Mouse (Mus musculus) c-Kit-positive CD71-negative TER-119-negative erythroid progenitor cells, embryonic 14.5 days (primary cell): ENCODE measurements around the gene Gm37240.

Experiments used
- DNase-seq: peaks from one replicate; pipeline ENCODE4 v3.0.0-alpha.2; 2013; ENCODE audit warnings: low read depth

The Gm37240 gene

DNA sequence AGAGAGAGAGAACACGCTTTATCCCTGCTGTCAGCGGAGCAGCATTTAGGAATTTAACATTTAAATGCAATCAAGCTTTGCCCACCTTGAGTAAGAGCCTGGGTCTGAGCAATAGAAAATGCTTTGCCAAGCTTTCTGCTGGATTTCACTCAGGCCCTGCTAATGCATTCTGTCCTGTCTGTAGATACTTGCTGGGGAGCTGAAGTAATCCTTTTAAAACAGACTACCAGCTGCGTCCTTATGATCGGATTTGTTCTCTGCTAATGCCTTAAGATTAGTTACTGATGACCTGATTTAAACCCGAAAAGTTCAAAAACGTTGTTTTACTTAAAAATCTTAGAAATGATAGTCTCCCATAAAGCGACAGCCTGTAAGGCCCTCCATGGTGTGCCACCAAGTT, 206.2 kb downstream of the Gm37240 start:
- no peak for DNase-seq

DNA sequence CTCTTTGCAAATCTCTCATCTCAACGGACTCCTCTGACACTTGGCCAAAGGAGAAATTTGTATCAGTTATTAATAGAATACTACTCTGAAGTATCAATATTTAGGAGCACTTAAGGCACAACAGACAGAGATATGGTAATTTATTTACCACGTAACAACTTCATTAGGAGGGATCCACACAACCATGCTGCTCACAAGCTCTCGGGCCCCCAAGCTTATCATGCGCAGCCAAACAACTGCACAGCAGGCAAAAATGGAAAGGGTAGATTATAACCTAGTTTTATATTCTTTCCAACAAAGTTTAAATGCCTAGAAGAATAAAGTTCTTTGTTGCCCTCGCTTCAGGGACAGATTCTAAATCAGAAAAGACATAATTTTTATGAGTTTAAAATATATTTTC, 207.4 kb downstream of the Gm37240 start:
- no peak for DNase-seq

DNA sequence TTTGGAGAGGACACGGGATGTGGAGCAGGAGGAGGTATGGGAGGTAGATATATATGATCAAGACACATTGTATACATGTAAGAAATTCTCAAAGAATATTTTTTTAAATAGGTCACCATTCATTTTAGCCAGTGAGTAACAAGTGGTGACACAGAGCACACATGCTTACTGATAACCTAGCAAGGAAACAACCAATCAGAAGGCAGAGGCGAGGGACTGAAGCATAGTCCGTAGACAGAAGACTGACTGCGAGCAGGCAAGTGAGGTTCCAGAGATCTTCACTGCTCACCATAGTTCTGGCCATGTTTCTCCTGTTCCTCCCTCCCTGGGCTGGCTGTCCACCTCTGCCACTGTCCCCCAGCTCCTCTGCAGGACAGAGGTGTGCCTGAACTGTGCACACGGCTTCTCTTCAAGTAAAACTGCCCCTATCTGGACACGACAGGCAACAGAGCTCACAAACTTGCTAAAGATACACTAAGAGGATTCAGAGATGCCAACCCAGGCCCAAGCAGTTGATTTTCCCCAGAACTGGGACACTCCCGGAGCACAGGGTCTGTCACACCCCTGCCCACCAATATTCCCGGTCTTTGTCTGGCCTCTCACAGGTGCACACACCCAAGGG, 207.9 kb downstream of the Gm37240 start:
- no peak for DNase-seq

DNA sequence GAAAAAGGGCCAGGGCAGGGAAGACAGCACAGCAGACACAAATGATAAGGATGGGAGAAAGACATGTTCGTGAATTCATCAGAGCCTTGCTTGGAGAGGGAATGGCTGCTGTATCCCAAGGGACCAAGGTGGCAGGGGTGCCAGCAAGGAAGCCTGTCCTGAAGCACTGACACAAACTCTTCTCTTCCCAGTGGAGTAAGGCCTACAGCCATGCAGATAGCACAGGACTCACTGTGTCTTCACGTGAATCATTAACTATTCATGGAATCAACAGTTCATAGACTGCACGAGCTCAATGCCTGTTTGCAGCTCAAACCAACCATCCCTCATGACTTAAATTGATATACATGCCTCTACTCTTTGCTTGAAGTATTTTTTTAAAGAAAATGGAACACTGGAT, 209.4 kb downstream of the Gm37240 start:
- DNase-seq: no peak

DNA sequence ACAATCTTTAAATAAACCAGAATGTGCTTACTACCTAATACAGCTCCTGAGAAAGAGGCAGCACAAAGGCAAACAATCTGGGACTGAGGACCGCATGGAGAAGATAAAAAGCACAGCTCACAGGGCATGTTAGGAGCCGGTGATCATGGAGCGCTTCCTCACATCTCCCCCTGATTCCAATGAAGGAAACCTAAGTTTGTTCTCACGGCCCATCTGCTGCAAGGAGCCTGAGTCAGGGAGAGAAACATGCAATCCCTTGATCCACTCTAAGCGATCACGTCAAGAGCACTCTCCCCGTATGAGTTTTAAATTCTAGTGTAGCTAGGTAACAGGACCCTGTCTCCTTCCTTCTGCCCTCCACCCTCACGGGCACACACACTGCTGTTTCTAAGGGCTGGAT, 210.2 kb downstream of the Gm37240 start:
- no peak for DNase-seq

DNA sequence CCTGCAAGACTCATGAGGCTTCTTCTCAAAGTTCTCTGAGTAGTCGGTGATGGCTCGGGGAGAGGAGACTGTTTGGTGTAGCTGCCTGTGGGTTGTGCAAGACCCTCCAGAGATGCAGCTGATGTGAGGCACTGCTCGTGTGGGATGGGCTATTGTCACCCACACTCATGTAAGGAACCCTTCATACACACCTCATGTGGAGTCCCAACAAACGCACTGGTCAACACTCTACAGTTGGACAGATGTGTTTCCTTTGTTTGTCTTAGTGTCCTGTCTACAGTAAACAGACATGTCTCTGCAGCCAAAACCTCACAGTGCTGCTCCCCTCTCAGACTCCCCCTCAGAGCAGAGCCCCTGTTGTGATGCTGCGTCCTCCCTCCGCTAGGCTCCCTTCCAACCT, 217.5 kb downstream of the Gm37240 start:
- DNase-seq: no peak

DNA sequence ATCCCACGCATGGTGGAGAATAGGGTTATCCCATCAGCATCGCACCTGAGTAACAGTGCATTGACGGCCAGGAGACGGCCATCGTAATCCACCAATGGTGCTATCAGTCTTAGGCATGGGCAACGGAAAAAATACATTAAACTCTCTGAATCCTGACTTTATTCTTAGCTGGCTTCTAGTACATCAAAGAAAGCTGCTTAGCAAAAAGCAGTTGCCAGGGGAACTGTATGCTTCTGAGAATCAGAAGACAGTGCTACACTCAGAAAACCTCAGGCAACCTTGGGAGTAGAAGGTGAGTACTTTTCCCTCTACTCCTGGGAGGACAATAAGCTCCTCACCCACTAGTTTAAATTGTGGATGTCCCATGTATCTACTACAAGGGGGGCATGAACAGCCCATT, 219.6 kb downstream of the Gm37240 start:
- no peak for DNase-seq

DNA sequence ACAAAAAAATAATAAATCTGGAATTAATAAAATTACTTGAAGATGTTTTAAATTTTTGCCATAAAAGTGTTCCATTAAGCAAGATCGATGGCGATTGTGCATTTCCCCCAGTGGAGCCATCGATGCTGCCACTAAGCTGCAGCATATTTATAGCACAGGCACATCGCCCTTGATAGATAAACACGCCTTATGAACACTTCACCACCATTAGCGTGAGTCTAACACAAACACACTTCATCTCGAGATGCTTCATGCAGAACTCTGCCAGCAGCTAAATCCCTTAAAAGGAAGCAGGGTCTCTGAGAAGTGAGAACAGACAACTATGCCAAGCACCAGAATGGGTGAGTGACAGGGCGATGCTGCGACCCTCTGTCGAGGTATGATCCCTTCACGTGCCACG, 220.6 kb downstream of the Gm37240 start:
- DNase-seq: no peak

DNA sequence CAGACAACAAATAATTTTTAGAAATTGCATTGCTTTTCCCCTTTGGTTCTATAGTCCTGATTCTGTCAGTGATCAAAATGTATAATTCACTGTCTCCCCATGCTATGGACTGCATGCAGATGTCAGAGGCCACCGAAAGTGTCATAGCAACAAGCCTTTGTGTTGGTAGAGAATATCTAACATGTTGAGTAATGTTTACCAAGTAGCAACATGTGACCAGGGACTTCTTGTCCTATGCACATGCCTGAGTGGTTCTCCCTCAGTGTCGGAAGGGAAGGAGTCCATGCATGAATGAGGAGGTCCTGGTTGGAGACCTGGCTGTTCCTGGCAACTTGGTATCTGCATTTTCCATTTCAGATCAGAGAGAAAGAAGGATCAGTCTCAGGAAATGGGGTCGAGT, 221.2 kb downstream of the Gm37240 start:
- DNase-seq: no peak

DNA sequence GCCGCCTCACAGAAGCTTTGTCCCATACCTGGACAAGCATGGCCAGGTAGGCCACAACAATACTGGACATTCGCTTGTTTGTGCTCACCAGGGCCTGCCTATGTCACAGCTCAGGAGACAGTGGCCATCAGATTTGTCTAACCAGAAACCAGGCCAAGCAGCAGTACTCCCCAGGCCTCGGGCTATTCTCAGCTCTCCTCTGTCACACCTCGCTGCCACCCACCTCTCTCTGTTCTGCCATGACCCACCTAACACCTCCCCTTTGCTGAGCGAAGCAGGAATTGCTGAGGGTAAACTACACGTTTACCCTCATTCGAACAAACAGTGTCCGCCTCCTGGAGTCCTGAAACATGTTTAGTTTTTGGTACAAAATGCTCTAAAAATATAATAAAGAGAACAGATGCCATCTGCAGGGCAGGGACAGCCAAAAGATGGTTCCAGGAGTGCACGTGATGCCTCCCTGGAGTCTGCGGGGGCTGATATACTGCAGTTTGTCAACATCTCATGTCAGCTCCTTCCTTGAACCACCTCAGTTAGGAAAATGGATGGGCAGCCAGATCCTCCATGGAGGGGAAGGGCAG, 222.6 kb downstream of the Gm37240 start:
- no peak for DNase-seq

DNA sequence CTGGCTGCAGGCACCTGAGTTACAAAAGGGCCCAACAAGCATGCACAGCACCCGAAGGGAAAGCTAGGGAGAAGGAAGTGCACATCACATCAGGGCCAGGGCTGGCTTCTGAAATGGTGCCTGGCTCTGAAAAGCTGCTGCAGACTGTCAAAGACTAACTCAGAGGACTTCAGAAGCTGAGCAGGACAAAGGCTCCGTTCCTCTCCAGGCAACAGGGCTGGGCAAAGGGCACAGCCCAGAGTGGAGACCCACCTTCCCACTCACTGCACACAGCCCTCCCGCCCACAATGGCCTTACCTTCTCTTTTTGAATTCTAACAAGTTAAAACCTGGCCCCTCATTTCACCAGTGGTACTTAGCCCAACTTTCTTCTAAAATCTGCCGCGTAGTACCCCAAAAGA, 223.5 kb downstream of the Gm37240 start:
- no peak for DNase-seq

DNA sequence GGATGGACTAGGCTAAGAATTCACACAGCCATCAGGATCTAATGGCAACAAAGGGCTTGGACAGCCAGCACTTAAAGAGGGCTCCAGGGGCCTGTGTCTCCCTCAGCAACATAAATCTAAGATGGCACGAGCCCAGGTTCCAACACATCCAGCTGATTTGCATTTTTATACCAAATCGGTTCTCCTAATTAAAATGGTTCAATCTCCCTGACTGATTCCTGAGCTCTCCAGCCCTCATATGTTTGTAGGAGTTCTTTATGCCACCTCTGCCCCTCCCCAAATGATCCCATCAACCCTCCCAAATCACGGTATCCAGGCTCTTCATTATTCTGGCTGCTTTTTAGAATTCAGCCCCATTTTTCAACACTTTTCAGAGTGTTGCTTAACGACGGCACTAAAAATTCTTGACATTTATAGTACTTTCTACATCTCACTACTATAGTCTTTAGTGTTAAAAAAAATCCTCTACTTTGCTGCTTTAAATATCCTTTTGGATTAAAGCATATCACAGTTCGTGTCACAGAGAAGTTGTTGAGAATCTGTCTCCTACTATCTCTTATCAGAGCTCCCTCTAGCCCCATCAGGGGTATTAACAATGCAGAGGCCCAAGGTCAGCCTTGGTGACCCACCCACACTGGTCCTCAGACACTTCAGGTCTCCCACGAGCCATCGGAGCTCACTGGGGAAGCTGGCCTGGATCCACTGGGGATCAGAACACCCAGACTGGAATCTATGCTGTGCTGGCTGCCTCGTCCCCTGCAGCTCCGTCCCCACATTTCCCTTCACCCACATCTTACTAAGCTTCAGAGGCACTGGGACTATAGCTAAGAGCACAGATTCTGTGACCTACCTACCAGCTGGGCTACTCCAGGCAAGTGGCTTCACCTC, 225.1 kb downstream of the Gm37240 start:
- no peak for DNase-seq

DNA sequence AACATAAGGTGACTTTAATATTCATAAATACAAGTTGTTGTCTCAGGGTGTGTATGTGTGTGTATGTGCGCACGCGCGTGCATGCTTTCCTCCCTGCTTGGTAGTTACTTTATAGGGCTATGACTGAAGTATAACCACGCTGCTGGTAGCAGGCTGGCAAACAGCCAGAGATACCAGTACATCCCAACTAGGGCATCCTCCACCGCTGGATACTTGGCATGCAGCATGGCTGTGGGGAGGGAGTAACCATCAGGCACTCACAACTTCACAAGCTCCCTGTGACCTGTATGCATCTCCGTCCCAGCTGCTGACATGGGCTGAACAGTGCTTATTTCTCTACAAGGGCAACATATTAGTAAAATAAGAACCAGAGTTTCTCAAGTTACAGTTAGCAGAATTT, 227.6 kb downstream of the Gm37240 start:
- no peak for DNase-seq

DNA sequence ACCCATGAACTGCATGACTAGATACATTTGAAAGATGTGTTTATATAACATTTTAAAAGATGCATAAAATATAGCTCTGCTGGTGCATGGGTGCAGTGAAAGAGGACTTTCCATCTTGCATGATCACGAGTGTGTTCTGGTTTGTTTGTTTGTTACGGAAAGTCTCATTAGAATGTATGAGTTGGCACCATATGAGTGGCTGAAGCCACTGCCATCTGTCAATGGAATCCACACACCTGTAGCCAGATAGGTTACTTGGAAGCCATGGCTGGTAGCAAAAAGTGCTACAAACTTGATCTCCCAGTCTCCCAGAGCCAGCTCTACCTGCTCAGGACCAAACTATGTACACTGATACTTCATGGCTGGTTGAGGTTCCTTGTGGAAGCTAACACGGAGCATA, 231.8 kb downstream of the Gm37240 start:
- no peak for DNase-seq

DNA sequence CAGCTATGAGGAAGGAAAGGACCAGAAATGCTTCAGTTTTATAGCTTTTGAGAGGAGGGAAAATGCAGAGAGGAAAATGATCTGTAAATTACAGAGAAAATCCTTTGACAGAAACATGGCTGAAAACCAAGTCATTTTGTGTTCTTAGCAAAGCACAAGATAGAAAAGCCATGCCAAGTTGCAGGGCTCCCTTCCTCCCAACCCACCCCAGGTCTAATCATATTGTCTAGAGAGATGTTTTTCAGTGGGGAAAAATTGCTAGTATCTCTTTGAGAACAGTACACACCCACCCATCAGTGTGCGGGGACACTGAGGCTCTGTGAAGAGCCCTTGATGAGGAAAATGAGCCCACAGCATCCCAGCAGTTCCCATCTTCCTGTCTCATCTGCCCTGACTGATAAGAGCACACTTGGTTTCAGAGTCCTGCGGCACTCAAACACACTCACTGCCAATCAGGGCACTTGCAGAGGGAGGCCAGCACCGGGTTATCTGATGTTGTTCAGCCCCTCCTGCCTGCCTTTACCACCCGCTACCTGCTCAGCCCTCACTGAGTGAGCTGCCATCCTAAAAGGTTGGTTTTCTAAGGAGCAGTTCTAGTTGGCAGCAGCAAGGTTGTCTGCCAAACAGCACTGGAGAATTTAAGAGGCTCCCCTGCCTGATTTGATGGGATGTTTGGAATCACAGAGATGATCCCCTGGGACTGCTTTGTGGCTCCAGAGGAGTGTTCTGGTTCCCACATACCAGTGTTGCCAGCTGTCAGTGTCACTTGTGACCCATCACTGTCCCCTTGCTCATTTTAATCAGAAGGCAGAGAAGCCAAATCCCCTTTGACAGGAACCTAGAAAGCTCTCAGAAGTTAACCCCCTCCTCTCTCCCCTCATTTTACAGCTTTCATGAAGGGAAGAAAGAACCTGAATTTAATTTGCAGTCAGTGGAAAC, 234.3 kb downstream of the Gm37240 start:
- no peak for DNase-seq

DNA sequence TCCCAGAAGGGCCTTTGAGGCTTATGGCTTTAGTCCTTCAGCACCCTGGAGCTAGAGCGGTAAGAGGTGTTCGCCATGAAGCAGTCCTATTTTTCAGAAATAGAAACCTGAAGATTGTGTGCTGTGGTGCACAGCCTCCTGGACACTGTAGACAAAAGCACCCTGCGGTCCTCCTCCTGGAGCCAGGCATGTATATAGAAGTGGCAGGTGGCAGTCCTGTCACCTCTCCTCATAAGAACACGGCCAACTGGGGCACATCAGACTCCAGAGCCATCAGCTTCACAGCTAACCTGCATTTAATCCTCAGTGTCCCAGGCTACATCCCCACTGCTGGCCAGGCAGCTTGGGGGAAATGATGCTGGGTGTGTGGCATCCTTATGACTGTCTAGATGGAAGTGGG, 238.1 kb downstream of the Gm37240 start:
- no peak for DNase-seq

DNA sequence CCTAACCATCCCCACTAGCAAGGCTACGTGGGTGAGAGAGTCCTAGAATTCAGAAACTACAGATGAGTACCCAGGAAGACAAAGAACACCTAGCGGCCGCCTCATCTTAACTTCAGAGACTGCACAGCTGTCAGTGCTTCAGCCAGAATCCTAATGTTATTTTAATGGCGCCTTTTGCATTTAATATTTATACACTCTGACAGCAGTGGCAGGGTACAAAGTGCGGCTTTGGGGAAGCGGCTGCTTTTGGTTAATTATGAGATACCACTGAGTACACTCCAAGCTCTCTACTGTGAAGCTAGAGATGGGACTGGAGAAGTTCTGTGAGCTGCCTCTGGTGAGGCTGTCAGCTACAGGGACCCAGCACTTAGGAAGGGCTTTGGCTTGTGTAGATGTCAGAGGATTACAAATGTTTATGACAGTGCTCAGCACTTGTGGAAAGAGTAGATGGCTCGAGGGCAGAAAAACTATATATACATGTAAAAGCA, 241.8 kb downstream of the Gm37240 start:
- DNase-seq: no peak

DNA sequence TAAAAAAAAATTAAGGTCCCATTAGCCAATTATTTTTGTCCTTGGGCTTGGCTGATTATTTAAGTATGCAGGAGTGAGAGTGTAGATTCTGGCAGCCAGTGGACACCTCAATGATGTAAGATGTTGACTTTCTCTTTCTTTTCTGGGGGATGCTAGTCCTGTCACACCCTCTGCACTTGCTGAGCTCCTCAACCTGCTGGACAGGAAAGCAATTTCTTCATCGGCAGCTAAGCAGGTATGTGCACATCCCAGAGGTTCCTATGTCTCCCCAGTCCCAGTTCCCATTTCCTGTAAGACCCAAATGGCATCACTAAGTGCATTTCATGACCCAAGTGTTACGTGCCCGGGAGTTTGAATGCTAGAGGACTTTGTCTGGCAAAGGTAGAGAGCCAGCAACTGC, 242.5 kb downstream of the Gm37240 start:
- no peak for DNase-seq

DNA sequence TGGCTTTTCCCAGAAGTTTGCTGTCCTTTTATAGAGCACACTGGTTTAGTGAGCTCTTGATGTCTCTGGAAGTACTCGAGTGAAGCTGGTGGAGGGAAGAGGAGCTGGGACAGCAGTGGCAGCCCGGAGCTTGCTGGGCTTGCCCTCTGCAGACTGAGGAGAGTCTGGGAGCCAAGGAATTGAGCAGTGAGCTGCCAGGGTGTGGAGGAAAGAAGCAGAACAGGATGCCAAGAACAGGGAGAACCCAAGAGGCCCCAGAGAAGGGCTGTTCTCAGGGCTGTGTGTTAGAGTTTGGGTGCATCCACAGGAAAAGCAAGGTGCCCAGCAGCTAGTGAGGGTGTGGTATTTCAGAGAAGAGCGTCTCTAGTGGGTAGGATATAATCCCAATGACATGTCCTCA, 245.6 kb downstream of the Gm37240 start:
- DNase-seq: no peak

DNA sequence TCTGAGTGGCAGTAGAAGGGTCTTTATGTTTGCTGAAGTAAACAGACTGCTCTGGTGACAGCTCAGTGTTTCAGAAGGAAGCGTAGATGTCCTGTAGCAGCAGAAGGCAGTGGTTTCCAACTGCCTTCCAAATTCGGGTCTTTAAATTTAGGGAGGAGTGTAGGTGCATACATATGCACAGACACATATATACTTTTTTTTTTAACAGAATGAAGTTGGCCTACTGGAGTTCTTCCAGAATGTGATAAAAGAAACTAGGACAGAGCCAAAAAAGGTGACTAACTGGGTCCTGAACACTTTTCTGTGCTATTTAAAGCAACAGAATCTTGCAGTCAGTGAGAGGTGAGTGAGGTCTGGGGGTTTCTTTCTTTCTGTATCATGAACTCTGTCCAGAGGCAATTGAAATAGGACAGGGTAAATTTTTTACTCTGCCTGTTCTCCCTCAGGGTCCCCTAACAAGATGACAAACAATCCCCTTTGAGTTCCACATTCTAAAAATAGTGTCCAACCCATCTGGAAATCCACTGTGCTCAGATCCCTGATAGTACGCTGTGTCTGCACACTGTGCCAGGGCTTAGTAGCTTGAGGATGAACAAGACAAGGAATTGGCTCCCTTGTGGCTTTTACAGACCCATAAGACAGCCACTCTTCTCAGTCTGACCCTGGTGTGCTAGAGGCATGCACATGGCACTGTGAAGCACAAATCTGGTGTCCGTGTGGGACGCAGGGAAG, 250.4 kb downstream of the Gm37240 start:
- DNase-seq: no peak

DNA sequence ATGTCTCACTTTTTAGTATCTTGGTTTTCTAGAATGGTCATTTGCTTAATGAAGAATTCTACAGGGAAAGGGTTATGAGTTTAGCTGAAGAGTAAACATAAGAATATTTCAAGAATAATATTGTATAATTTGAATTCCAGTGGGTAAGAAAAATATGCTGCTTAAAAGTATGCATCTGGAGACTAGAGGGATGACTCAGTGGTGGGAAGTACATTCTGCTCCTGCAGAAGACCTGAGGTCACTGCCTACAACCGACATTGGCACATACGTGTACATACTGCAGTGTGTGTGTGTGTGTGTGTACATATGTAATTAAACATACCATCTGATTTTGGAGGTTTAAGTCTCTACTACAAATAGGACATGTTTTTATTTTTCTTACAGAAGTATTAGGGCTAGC, 251.7 kb downstream of the Gm37240 start:
- no peak for DNase-seq

DNA sequence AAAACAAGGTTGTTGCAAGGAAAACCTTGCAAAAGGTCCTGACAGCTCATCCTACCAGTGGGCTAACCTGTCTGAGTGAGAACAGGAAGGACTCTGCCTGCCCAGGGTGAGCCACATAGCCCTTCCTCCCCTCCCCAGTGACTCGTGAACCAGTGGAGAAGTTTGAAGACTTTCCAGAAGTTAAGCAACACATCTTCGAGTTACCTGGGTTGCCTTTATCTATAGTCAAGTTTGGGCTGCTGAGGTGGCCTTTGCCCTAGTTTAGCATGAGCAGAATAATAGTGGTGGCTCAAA, 252.2 kb downstream of the Gm37240 start:
- DNase-seq: no peak
